Mouse (Mus musculus) lung, postnatal 0 days (tissue): ENCODE measurements at regions not wholly inside any gene's neighbourhood (a gene's known extent, or its start where the extent isn't known, plus 50 kb on each side); places are given as distances from the start of the nearest gene placed in this dataset.

ENCODE experiments used
- CTCF ChIP-seq: IDR thresholded peaks from 2 replicates; pipeline ENCODE4 v1.5.1; 2016; ENCODE audit warnings: antibody characterized with exemption, mild to moderate bottlenecking
- EP300 ChIP-seq: IDR thresholded peaks from 2 replicates; pipeline ENCODE4 v1.6.1; 2016; ENCODE audit warnings: antibody characterized with exemption, mild to moderate bottlenecking, control low read depth

GRCm38 (mm10) chr5:102213145-102213544, 143.4 kb upstream of the Wdfy3 start:
- TF ChIP-seq CTCF (peak; percentile 54), EP300 (no peak)
